Mouse (Mus musculus) ES-Bruce4 (cell line): Measurements from ENCODE around the gene Hcar2.
A peak's percentile ranks its signal among the peaks of the same experiment; 100 is the strongest.

ENCODE experiments used
- CTCF ChIP-seq: IDR thresholded peaks from one replicate; pipeline ENCODE4 v1.8.1; 2011; ENCODE audit warnings: low read depth, low read length
- EP300 ChIP-seq: IDR thresholded peaks from 2 replicates; pipeline ENCODE4 v1.6.1; 2011; ENCODE audit warnings: low read depth, low read length; ENCODE audit not compliant: insufficient read depth
- POLR2A ChIP-seq: IDR thresholded peaks from one replicate; pipeline ENCODE4 v1.8.1; 2011; ENCODE audit warnings: low read length; ENCODE audit not compliant: insufficient read depth

DNA sequence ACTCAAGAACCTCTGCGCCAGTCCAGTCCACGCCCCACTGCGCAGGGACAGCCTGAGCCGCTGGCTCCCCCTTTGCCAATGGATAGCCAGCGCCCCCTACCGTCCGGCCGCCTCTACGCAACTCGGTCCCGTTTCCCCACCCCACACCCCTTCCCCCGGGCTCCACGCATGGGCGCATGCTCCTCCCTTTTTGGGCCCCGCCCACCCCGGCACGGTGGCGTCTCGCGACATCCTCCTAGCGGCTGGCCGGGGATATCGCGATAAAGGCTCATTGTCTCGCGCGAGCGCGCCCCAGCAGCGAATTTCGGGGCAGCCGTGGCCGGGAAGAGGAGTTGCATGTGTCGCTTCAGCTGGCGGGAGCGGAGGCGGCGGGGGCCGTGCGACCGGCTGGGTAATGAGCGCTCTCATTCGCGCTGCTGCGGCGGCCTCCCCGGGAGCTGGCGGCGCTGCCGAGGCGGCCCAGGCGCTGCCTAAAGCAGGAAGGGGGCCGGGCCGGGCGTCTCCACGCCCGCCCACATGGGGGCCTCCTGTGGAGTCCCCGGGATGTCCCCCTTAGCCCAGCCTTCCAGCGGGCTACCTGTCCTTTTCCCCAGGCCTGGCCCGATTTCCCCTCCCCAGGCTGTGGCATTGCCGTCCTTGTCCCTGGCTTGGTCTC, 41.8 kb upstream of the Hcar2 start, which contains the start of gene Denr:
- TF ChIP-seq CTCF, result peak; percentile 83
- no peak for TF ChIP-seq EP300
- peak; percentile 80 for TF ChIP-seq POLR2A
